Mouse (Mus musculus) heart, embryonic 12.5 days (tissue): ENCODE data around the gene Med15. TPM values are rescaled to one million over a fixed set of nuclear protein-coding genes. Genes with fewer than 3 reads are reported as not detected.
"Not testable (repeated sequence)": the region's sequence is repeated elsewhere in the genome, so short reads cannot be mapped to it uniquely, and the experiment has no call there.

Experiments
- ATAC-seq: fragments of 200-750 bp; cut with Nextera tagmentation; 2 replicates; pipeline ENCODE4 v1.8.0; 2017; ENCODE audit warnings: moderate TSS enrichment, moderate library complexity; ENCODE audit not compliant: insufficient number of reproducible peaks, low FRiP score
- H3K27ac ChIP-seq: fragments of 300-500 bp; sonication (generic); 2 replicates; pipeline ENCODE4 v1.5.1; 2016; ENCODE audit warnings: mild to moderate bottlenecking, moderate library complexity; ENCODE audit not compliant: poor library complexity, severe bottlenecking
- H3K27me3 ChIP-seq: fragments of 300-500 bp; sonication (generic); replicated peaks from 2 replicates; pipeline ENCODE4 v1.6.1; 2016; ENCODE audit warnings: mild to moderate bottlenecking, moderate library complexity
- H3K36me3 ChIP-seq: fragments of 300-500 bp; sonication (generic); 2 replicates; pipeline ENCODE4 v1.6.1; 2016; ENCODE audit warnings: mild to moderate bottlenecking, moderate library complexity
- H3K4me1 ChIP-seq: fragments of 300-500 bp; sonication (generic); replicated peaks from 2 replicates; pipeline ENCODE4 v1.6.1; 2016; ENCODE audit warnings: mild to moderate bottlenecking
- H3K4me2 ChIP-seq: fragments of 300-500 bp; sonication (generic); 2 replicates; pipeline ENCODE4 v1.6.1; 2016; ENCODE audit warnings: mild to moderate bottlenecking, moderate library complexity
- H3K4me3 ChIP-seq: fragments of 300-500 bp; sonication (generic); 2 replicates; pipeline ENCODE4 v1.5.1; 2016; ENCODE audit warnings: mild to moderate bottlenecking
- H3K9ac ChIP-seq: fragments of 300-500 bp; sonication (generic); 2 replicates; pipeline ENCODE4 v1.6.1; 2016; ENCODE audit warnings: mild to moderate bottlenecking, moderate library complexity
- H3K9me3 ChIP-seq: fragments of 300-500 bp; sonication (generic); replicated peaks from 2 replicates; pipeline ENCODE4 v1.6.1; 2016; ENCODE audit warnings: mild to moderate bottlenecking, moderate library complexity
- WGBS: fragments of 180-500 bp; shearing (Covaris S2); methylation state at CpG from one replicate; pipeline ENCODE4 v1.1.7; 2016; 5-methylcytosine and 5-hydroxymethylcytosine counted together
- polyA plus RNA-seq: library from polyadenylated mRNA; unstranded; fragments of >200 nt; fragmentation: Nextera tagmentation; extraction: Ambion mirVana; gene quantifications from 2 replicates; pipeline ENCODE4 v1.2.1, GENCODE M21; 2016

The Med15 gene
- polyA plus RNA-seq, 1 experiment from 2014 or later, result 36.9 TPM

DNA sequence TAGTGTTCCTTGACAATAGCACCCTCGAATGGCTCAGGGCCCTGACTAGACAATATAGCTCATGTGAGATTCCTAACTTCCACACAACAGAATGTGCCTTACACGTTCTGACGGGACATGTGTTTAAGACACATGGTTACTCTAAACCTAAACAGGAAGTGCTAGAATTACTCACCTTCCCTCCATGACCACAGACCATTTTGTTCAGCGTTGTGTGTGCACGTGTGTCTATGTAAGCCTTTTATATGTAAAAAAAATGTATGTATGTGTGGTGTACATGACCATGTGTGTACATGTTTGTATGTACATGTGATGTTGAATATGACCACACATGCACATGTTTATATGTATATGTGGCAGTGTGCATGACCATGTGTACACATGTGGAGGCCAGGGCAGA lies 116.5 kb downstream of the Med15 start:
- H3K36me3 ChIP-seq, result no peaks in the 10 kb centered on the region
- WGBS, result 79% methylated on average over 5 of the region's 5 CpGs
- no peak overlapping the region for H3K4me2 ChIP-seq
- no peaks in the 10 kb centered on the region for H3K9me3 ChIP-seq
- peaks cover 9% of the 10 kb centered on the region for H3K4me1 ChIP-seq
- H3K27me3 ChIP-seq, result peaks cover 6% of the 10 kb centered on the region; the same call in 1 of the 2 replicates
- H3K9ac ChIP-seq, result no peak overlapping the region
- no peak for ATAC-seq
- no peak overlapping the region for H3K27ac ChIP-seq
- H3K4me3 ChIP-seq, result no peak overlapping the region

DNA sequence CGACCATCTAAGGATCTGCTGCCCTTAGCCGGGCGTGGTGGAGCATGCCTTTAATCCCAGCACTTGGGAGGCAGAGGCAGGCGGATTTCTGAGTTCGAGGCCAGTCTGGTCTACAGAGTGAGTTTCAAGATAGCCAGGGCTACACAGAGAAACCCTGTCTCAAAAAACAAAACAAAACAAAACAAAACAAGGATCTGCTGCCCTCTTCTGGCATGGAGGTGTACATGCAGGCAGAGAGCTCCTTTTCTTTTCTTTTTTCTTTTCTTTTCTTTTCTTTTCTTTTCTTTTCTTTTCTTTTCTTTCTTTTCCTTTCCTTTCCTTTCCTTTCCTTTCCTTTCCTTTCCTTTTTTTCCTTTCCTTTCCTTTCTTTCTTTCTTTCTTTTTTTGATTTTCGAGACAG lies 118.0 kb downstream of the Med15 start:
- H3K27me3 ChIP-seq, H3K9ac ChIP-seq, H3K9me3 ChIP-seq, H3K4me1 ChIP-seq, H3K27ac ChIP-seq, H3K36me3 ChIP-seq, H3K4me2 ChIP-seq, H3K4me3 ChIP-seq, ATAC-seq: not testable (repeated sequence)
- WGBS, result 90% methylated on average over 6 of the region's 6 CpGs

DNA sequence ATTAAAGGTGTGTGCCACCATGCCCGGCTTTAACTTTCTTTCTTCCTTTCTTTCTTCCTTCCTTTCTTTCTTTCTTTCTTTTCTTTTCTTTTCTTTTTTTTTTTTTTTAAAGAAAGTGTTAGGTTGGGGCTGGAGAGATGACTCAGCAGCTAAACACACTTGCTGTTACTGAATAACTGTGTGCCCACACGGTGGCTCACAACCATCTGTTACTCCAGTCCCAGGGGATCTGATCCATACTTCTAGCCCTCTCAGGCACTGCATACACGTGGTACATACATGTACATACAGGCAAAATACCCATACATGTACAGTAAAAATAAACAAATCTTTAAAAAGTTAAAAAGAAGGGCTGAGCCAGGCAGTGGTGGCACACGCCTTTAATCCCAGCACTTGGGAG lies 121.3 kb downstream of the Med15 start:
- no peak overlapping the region for H3K4me3 ChIP-seq
- 59% methylated on average over 4 of the region's 4 CpGs for WGBS
- no peak overlapping the region for H3K4me2 ChIP-seq
- H3K9ac ChIP-seq, result no peak overlapping the region
- H3K36me3 ChIP-seq, result no peaks in the 10 kb centered on the region
- no peaks in the 10 kb centered on the region for H3K27me3 ChIP-seq
- no peak overlapping the region for H3K27ac ChIP-seq
- H3K4me1 ChIP-seq, result no peaks in the 10 kb centered on the region
- peaks cover 16% of the 10 kb centered on the region for H3K9me3 ChIP-seq
- no peak for ATAC-seq

DNA sequence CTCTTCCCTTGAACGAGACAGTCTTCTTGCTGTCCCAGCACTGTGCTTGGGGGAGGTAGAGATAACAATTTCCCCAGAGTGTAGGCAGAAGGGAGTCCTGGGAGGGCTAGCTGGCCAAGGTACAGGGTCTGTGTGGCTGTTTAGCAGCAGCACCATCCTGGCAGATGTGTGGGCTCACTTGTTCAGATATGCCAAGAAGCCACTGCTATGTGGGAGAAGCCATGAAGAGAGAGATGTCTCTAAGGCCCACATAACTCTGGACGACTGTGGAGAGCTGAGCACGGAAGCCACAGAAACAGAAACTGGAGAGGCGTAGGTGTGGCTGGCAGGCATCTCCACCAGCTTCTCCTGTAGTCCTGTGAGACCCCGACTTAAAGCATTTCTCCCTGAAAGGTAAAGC lies 127.0 kb downstream of the Med15 start:
- 64% methylated on average over 5 of the region's 5 CpGs for WGBS
- Histone ChIP-seq H3K9ac (no peak overlapping the region), H3K4me2 (no peak overlapping the region), H3K4me1 (no peaks in the 10 kb centered on the region), H3K9me3 (peaks cover 15% of the 10 kb centered on the region), H3K27ac (no peak overlapping the region), H3K4me3 (no peak overlapping the region), H3K27me3 (no peaks in the 10 kb centered on the region), H3K36me3 (no peaks in the 10 kb centered on the region)
- no peak for ATAC-seq

DNA sequence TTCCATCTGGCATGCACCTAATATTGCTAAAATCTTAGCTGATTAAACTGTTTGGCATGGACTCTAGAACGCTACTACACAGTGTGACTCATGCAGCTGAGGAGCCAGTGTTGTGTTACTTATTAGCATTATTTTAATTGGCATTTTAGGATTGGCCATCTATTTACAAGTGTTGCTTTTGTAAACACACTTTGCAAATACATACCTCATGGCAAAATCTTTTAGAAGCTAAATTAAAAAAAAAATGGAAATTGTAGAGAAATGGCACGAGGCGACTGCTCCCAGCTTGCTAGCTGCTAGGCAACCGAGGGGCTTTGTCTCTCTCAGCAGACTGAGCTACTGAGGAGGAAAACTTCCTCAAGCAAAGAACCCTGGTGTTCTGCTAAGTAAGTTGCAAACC lies 127.8 kb downstream of the Med15 start:
- Histone ChIP-seq H3K27ac (no peak overlapping the region), H3K36me3 (no peaks in the 10 kb centered on the region), H3K4me2 (no peak overlapping the region), H3K9me3 (0 out of 2 replicates have a peak, but pooled peaks cover 9% of the 10 kb centered on the region), H3K4me3 (no peak overlapping the region), H3K9ac (no peak overlapping the region), H3K4me1 (no peaks in the 10 kb centered on the region), H3K27me3 (no peaks in the 10 kb centered on the region)
- ATAC-seq, result no peak
- 70% methylated on average over 4 of the region's 4 CpGs for WGBS

Other genes with a start within 250 kb of the Med15 start
- gene Aifm3, start 243.3 kb downstream of the Med15 start, polyA plus RNA-seq, result 0.82 and 1.1 TPM in 2 replicates
- 49.2 and 56.6 TPM in 2 replicates for gene Lztr1, start 224.2 kb downstream of the Med15 start, polyA plus RNA-seq
- gene Thap7, start 201.8 kb downstream of the Med15 start, polyA plus RNA-seq, result 35.9 and 37.0 TPM in 2 replicates
- gene Lrrc74b, start 171.6 kb downstream of the Med15 start, polyA plus RNA-seq, result 0.09 and 0.23 TPM in 2 replicates
- 0.86 and 1.2 TPM in 2 replicates for gene P2rx6, start 171.0 kb downstream of the Med15 start, polyA plus RNA-seq
- gene Slc7a4, start 149.7 kb downstream of the Med15 start, polyA plus RNA-seq, result 9.2 and 10.9 TPM in 2 replicates
- gene Smpd4, start 113.5 kb downstream of the Med15 start, polyA plus RNA-seq, result 30.3 and 31.4 TPM in 2 replicates
- gene Ccdc74a, start 86.4 kb downstream of the Med15 start, polyA plus RNA-seq, result 4.4 and 5.5 TPM in 2 replicates
- gene Klhl22, start 26.7 kb upstream of the Med15 start, polyA plus RNA-seq, result 42.7 and 44.4 TPM in 2 replicates
- 15.8 and 17.4 TPM in 2 replicates for gene Scarf2, start 64.4 kb upstream of the Med15 start, polyA plus RNA-seq
- not detected in 2 replicates for gene B830017H08Rik, start 100.2 kb upstream of the Med15 start, polyA plus RNA-seq
- 1.5 and 1.7 TPM in 2 replicates for gene Car15, start 105.5 kb upstream of the Med15 start, polyA plus RNA-seq
- gene Gm20518, start 158.8 kb upstream of the Med15 start, polyA plus RNA-seq, result 0.19 and 0.32 TPM in 2 replicates
- 0.04 and 0.05 TPM in 2 replicates for gene Tssk1, start 161.3 kb upstream of the Med15 start, polyA plus RNA-seq
- gene Dgcr2, start 165.7 kb upstream of the Med15 start, polyA plus RNA-seq, result 54.5 and 56.8 TPM in 2 replicates
- not detected in 2 replicates for gene Tssk2, start 165.7 kb upstream of the Med15 start, polyA plus RNA-seq
- 30.2 and 31.6 TPM in 2 replicates for gene Ess2, start 178.5 kb upstream of the Med15 start, polyA plus RNA-seq
- gene Gsc2, start 182.2 kb upstream of the Med15 start, polyA plus RNA-seq, result not detected in 2 replicates
- 37.6 and 37.8 TPM in 2 replicates for gene Slc25a1, start 195.3 kb upstream of the Med15 start, polyA plus RNA-seq
- gene Vpreb2, start 247.5 kb upstream of the Med15 start, polyA plus RNA-seq, result not detected in 2 replicates